Mouse (Mus musculus) liver, postnatal 0 days (tissue): ENCODE results near the gene Rcan2. TPM values are rescaled to one million over a fixed set of nuclear protein-coding genes. Genes with fewer than 3 reads are reported as not detected.

Experiments used
- ATAC-seq: fragments of 200-750 bp; cut with Nextera tagmentation; 2 replicates; pipeline ENCODE4 v1.8.0; 2017; ENCODE audit warnings: mild to moderate bottlenecking, moderate library complexity
- DNase-seq: peaks from one replicate; pipeline ENCODE4 v3.0.0-alpha.2; 2016
- H3K27ac ChIP-seq: fragments of 300-500 bp; sonication (generic); 2 replicates; pipeline ENCODE4 v1.5.1; 2014; ENCODE audit warnings: antibody characterized with exemption, moderate library complexity, mild to moderate bottlenecking, low read depth
- H3K27me3 ChIP-seq: fragments of 300-500 bp; sonication (generic); 2 replicates; pipeline ENCODE4 v1.6.1; 2014; ENCODE audit warnings: low read length, control low read depth, mixed read lengths; ENCODE audit not compliant: insufficient read depth
- H3K36me3 ChIP-seq: fragments of 300-500 bp; sonication (generic); replicated peaks from 2 replicates; pipeline ENCODE4 v1.6.1; 2014; ENCODE audit warnings: mild to moderate bottlenecking, control low read depth, low read length, moderate library complexity, mixed read lengths; ENCODE audit not compliant: insufficient read depth
- H3K4me1 ChIP-seq: fragments of 300-500 bp; sonication (generic); 2 replicates; pipeline ENCODE4 v1.6.1; 2014; ENCODE audit warnings: antibody characterized with exemption, mild to moderate bottlenecking, control low read depth; ENCODE audit not compliant: insufficient read depth
- H3K4me2 ChIP-seq: fragments of 300-500 bp; sonication (generic); 2 replicates; pipeline ENCODE4 v1.6.1; 2014; ENCODE audit warnings: low read depth, mild to moderate bottlenecking, low read length, moderate library complexity, mixed read lengths
- H3K4me3 ChIP-seq: fragments of 300-500 bp; sonication (generic); 2 replicates; pipeline ENCODE4 v1.5.1; 2014; ENCODE audit warnings: low read depth, low read length
- H3K9ac ChIP-seq: fragments of 300-500 bp; sonication (generic); replicated peaks from 2 replicates; pipeline ENCODE4 v1.6.1; 2014; ENCODE audit warnings: mild to moderate bottlenecking, moderate library complexity
- H3K9me3 ChIP-seq: fragments of 300-500 bp; sonication (generic); 2 replicates; pipeline ENCODE4 v1.6.1; 2016; ENCODE audit warnings: mild to moderate bottlenecking, control low read depth, low read length, mixed read lengths
- CTCF ChIP-seq: sonication (generic); IDR thresholded peaks from 2 replicates; pipeline ENCODE4 v1.5.1; 2016; ENCODE audit warnings: antibody characterized with exemption, low read depth
- EP300 ChIP-seq: IDR thresholded peaks from 2 replicates; pipeline ENCODE4 v1.6.1; 2016; ENCODE audit warnings: antibody characterized with exemption, low read depth, mild to moderate bottlenecking
- WGBS: fragments of 180-500 bp; shearing (Covaris S2); extraction: QIAGEN DNeasy Blood & Tissue Kit; methylation state at CpG from one replicate; pipeline ENCODE4 v1.1.7; 2014; ENCODE audit not compliant: insufficient replicate concordance; 5-methylcytosine and 5-hydroxymethylcytosine counted together
- polyA plus RNA-seq: library from polyadenylated mRNA; unstranded; fragments of >200 nt; fragmentation: Nextera tagmentation; extraction: Ambion mirVana; gene quantifications from 2 replicates; pipeline ENCODE4 v1.2.1, GENCODE M21; 2015

Gene Rcan2
- polyA plus RNA-seq, 1 experiment from 2014 or later: 0.87 TPM

GRCm38 (mm10) chr17:44053427-44053826 is 252.3 kb downstream of the Rcan2 start:
- ATAC-seq (no peak; the same call in 1 of the 2 replicates), DNase-seq (peak; percentile 40)
- Histone ChIP-seq H3K4me1 (peaks cover 12% of the 10 kb centered on the region), H3K27ac (no peak overlapping the region), H3K9me3 (no peaks in the 10 kb centered on the region), H3K36me3 (no peaks in the 10 kb centered on the region), H3K9ac (no peak overlapping the region), H3K27me3 (no peaks in the 10 kb centered on the region), H3K4me2 (no peak overlapping the region), H3K4me3 (no peak overlapping the region)
- WGBS: 18% methylated on average over 4 of the region's 4 CpGs
- TF ChIP-seq EP300: no peak
- TF ChIP-seq CTCF: 0 out of 2 replicates have a peak, but pooled peaks have one; percentile 1

DNA sequence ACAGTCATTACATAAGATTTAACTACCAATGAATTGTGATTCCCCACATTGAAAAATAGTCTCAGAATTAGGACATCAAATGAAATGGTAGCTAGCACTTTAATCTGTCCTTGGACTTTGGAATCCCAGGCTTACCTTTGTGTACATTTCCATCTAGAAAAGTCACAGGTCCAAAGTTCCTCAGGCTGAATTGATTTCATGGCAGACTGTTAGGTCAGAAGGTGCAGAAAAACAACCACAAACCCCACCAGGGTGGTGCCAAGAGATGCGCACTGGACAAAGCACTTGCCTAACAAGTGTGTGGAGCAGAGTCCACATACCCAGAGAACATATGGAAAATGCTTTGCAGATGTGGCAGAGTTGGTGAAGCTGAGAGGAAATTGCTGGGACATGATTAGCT is 256.0 kb downstream of the Rcan2 start:
- H3K4me1 ChIP-seq: peaks cover 12% of the 10 kb centered on the region
- no peak overlapping the region for H3K9ac ChIP-seq
- H3K4me2 ChIP-seq: no peak overlapping the region
- TF ChIP-seq EP300: peak; percentile 62
- TF ChIP-seq CTCF: no peak
- H3K36me3 ChIP-seq: no peaks in the 10 kb centered on the region
- no peaks in the 10 kb centered on the region for H3K27me3 ChIP-seq
- ATAC-seq: peak; percentile 96
- peak; percentile 43 for DNase-seq
- peak overlapping the region; percentile 69 for H3K27ac ChIP-seq
- WGBS: 66% methylated on average over 1 of the region's 1 CpGs
- no peaks in the 10 kb centered on the region for H3K9me3 ChIP-seq
- H3K4me3 ChIP-seq: no peak overlapping the region

GRCm38 (mm10) chr17:44058145-44058544 is 257.0 kb downstream of the Rcan2 start:
- Histone ChIP-seq H3K4me2 (no peak overlapping the region), H3K9me3 (no peaks in the 10 kb centered on the region), H3K36me3 (no peaks in the 10 kb centered on the region), H3K4me3 (no peak overlapping the region), H3K27me3 (no peaks in the 10 kb centered on the region), H3K27ac (no peak overlapping the region), H3K4me1 (peaks cover 10% of the 10 kb centered on the region), H3K9ac (no peak overlapping the region)
- DNase-seq (no peak), ATAC-seq (no peak)
- TF ChIP-seq EP300 (no peak), CTCF (no peak)

- Histone ChIP-seq H3K9me3 (no peaks in the 10 kb centered on the region), H3K4me3 (no peak overlapping the region), H3K27me3 (no peaks in the 10 kb centered on the region), H3K27ac (no peak overlapping the region), H3K9ac (no peak overlapping the region), H3K4me2 (no peak overlapping the region), H3K4me1 (0 out of 2 replicates have a peak, but pooled peaks cover 4% of the 10 kb centered on the region), H3K36me3 (no peaks in the 10 kb centered on the region)
- 100% methylated on average over 1 of the region's 1 CpGs for WGBS
- ATAC-seq (no peak), DNase-seq (no peak)
- TF ChIP-seq EP300 (no peak), CTCF (no peak)
Measured at GRCm38 (mm10) chr17:44060781-44061180, 259.6 kb downstream of the Rcan2 start.

DNA sequence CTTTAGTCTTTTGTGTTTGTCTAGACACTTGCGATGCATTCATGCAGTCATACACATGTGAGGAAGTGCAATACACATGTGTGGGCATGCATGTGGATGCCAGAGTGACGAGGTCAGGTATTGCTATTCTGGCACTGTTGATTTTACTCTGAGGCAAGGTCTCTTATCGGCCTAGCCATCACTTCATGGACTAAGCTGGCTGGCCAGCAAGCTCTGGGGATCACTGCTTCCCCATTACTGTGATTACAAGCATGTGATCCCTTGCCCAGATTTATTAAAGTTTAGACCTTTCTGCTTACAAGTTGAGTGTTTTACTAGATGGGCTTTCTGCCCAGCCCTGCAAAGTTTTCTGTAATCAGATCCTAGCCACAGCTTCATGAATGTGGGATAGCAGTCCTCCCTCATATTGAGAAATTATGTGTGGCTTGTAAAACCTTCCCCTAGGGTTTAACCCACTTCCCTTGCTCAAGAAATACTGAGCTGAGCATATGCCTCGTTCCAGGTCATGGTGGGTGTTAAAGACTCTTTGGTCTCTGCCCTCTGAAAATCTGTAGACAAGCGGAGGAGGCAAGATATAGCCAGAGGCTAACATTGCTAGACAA is 260.2 kb downstream of the Rcan2 start:
- Histone ChIP-seq H3K4me3 (no peak overlapping the region), H3K4me1 (0 out of 2 replicates have a peak, but pooled peaks cover 4% of the 10 kb centered on the region), H3K9me3 (no peaks in the 10 kb centered on the region), H3K27me3 (no peaks in the 10 kb centered on the region), H3K4me2 (no peak overlapping the region), H3K27ac (no peak overlapping the region), H3K9ac (no peak overlapping the region), H3K36me3 (no peaks in the 10 kb centered on the region)
- DNase-seq: no peak
- no peak for ATAC-seq
- no peak for TF ChIP-seq CTCF
- no peak for TF ChIP-seq EP300
- WGBS: 75% methylated on average over 5 of the region's 5 CpGs

DNA sequence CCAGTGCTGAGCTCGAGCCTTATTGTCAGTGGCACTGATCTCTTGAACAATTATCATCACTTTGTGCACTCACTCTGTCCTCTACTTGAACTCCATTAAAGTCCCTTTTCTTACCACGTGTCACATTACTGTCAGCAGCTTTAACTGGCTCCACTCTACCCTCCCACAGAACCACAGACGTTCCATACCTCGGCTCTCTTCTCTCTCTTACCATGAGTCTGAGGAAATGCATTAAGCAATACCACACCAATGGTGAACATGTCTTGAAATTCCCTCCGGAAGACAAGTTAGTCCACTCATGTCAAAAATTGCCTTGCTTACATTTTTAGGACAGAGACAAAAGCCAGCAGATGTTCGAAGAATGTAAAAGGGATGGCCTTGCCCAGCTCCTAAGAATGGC is 267.7 kb downstream of the Rcan2 start:
- WGBS: 62% methylated on average over 6 of the region's 6 CpGs
- ATAC-seq: no peak
- Histone ChIP-seq H3K36me3 (no peaks in the 10 kb centered on the region), H3K4me3 (no peak overlapping the region), H3K4me1 (peaks cover 4% of the 10 kb centered on the region; the same call in 1 of the 2 replicates), H3K27me3 (no peaks in the 10 kb centered on the region), H3K4me2 (no peak overlapping the region), H3K9ac (no peak overlapping the region), H3K27ac (no peak overlapping the region), H3K9me3 (no peaks in the 10 kb centered on the region)
- TF ChIP-seq EP300: no peak
- no peak for TF ChIP-seq CTCF
- DNase-seq: no peak

GRCm38 (mm10) chr17:44071680-44072079 is 270.5 kb downstream of the Rcan2 start:
- no peak overlapping the region for H3K27ac ChIP-seq

More at GRCm38 (mm10) chr17:44071680-44072079, 270.5 kb downstream of the Rcan2 start:
- H3K4me3 ChIP-seq: no peak overlapping the region
- no peaks in the 10 kb centered on the region for H3K27me3 ChIP-seq
- ATAC-seq: peak; percentile 56
- TF ChIP-seq CTCF (no peak), EP300 (no peak)
- H3K9ac ChIP-seq: no peak overlapping the region
- DNase-seq: no peak
- H3K4me2 ChIP-seq: no peak overlapping the region
- H3K9me3 ChIP-seq: no peaks in the 10 kb centered on the region
- H3K4me1 ChIP-seq: peaks cover 6% of the 10 kb centered on the region; the same call in 1 of the 2 replicates
- H3K36me3 ChIP-seq: no peaks in the 10 kb centered on the region
